Mouse (Mus musculus): ENCODE results near the gene Bloc1s3.

GRCm38 (mm10) chr7:19551634-19552033, 43.5 kb upstream of the Bloc1s3 start:
- TF ChIP-seq EP300 (optimal IDR thresholded peaks at IDR 0.05) (no peak), CTCF (IDR thresholded peaks at IDR 0.05; ENCODE audit: low read depth) (no peak)

Measured in stomach, postnatal 0 days (tissue).